Mouse (Mus musculus): ENCODE results near the gene Dop1a. TPM values are rescaled to one million over a fixed set of nuclear protein-coding genes. Genes with fewer than 3 reads are reported as not detected.

The Dop1a gene
- 2.2 and 2.7 TPM in 2 replicates for polyA plus RNA-seq (2012; rRNA removed; ENCODE audit: low replicate concordance)

DNA sequence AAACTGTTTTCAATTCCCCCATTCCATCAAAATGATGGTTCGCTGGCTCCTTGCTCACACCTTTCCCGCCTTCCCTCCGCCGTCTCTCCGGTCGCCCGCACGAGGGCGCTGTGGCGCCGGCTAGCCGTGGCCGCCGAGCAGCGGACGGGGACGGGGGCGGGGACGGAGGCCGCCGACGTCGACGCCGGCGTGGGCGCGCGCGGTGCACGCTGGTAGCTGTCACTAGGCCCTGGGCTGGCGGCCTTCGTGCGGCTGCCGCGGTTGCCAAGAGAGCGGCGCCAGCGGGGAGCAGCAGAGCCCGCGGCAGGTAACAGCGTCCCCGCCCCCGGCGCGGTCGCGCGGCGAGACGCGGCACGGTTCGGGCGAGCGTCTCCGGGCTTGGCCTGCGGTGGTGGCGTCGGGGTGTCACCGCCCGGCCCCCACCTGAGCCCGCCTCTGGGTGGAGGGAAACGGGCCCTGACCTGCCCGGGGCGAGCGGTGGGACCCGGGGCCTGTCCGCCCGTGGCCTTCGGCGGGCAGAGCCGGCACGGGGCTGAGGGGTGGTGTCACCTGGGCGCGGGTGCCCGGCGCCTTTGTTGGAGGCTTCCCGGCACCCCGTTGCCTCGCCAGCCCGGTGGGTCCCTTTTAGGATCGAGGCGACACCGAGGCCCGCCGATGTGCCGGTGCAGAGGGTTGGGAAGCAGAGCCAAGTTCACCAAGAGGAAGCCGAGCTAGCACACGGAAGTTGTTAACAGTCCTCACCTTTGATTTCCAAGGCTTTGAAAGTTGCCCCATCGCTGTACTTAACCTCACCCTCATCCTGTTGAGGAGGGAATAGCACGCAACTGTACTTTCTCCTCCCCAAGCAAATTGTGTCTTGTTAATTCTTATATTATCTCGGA, at the start of gene Dop1a:
Dop1a (plus strand) TSS at position 165 of the 881 bp plus-strand sequence.

GRCm38 (mm10) chr9:86464151-86465105, 2.5 kb upstream of the Dop1a start, which contains the start of gene Ube2cbp:
TSS of gene Ube2cbp (minus strand) at chr9:86464950.

GRCm38 (mm10) chr9:86571540-86572135, 104.7 kb downstream of the Dop1a start, which contains the start of the genes Pgm3 and Rwdd2a:
TSS of gene Pgm3 (minus strand) at chr9:86571842.
TSS of gene Rwdd2a (plus strand) at chr9:86571991.

Other genes starting within 250 kb of the Dop1a start
- gene Ube2cbp, start 2.2 kb upstream of the Dop1a start, polyA plus RNA-seq (2012; rRNA removed; ENCODE audit: low replicate concordance) = 0.28 and 1.4 TPM in 2 replicates
- gene Pgm3, start 104.7 kb downstream of the Dop1a start, polyA plus RNA-seq (2012; rRNA removed; ENCODE audit: low replicate concordance) = 2.5 and 3.6 TPM in 2 replicates
- 0.93 and 1.3 TPM in 2 replicates for gene Rwdd2a, start 104.8 kb downstream of the Dop1a start, polyA plus RNA-seq (2012; rRNA removed; ENCODE audit: low replicate concordance)
- gene Me1, start 228.8 kb downstream of the Dop1a start, polyA plus RNA-seq (2012; rRNA removed; ENCODE audit: low replicate concordance) = 10.5 and 33.7 TPM in 2 replicates

All from duodenum, adult 2 months (tissue).